Mouse (Mus musculus) embryonic facial prominence, embryonic 12.5 days (tissue): ENCODE measurements around the gene Srrt. TPM values are rescaled to one million over a fixed set of nuclear protein-coding genes. Genes with fewer than 3 reads are reported as not detected.

Experiments used
- ATAC-seq: fragments of 200-750 bp; cut with Nextera tagmentation; 2 replicates; pipeline ENCODE4 v1.8.0; 2017; ENCODE audit not compliant: insufficient number of reproducible peaks, insufficient read depth, low FRiP score, low TSS enrichment
- H3K27ac ChIP-seq: fragments of 300-500 bp; sonication (generic); 2 replicates; pipeline ENCODE4 v1.5.1; 2016; ENCODE audit warnings: mild to moderate bottlenecking
- H3K27me3 ChIP-seq: fragments of 300-500 bp; sonication (generic); 2 replicates; pipeline ENCODE4 v1.6.1; 2016; ENCODE audit warnings: mild to moderate bottlenecking, moderate library complexity
- H3K36me3 ChIP-seq: fragments of 300-500 bp; sonication (generic); 2 replicates; pipeline ENCODE4 v1.6.1; 2016; ENCODE audit warnings: mild to moderate bottlenecking
- H3K4me1 ChIP-seq: fragments of 300-500 bp; sonication (generic); 2 replicates; pipeline ENCODE4 v1.6.1; 2016
- H3K4me2 ChIP-seq: fragments of 300-500 bp; sonication (generic); replicated peaks from 2 replicates; pipeline ENCODE4 v1.6.1; 2016; ENCODE audit warnings: mild to moderate bottlenecking, moderate library complexity
- H3K4me3 ChIP-seq: fragments of 300-500 bp; sonication (generic); 2 replicates; pipeline ENCODE4 v1.5.1; 2016; ENCODE audit warnings: mild to moderate bottlenecking
- H3K9ac ChIP-seq: fragments of 300-500 bp; sonication (generic); 2 replicates; pipeline ENCODE4 v1.6.1; 2016; ENCODE audit warnings: mild to moderate bottlenecking, moderate library complexity
- H3K9me3 ChIP-seq: fragments of 300-500 bp; sonication (generic); 2 replicates; pipeline ENCODE4 v1.6.1; 2016; ENCODE audit warnings: mild to moderate bottlenecking, moderate library complexity
- WGBS: fragments of 180-500 bp; shearing (Covaris S2); methylation state at CpG from one replicate; pipeline ENCODE4 v1.1.7; 2016; 5-methylcytosine and 5-hydroxymethylcytosine counted together
- polyA plus RNA-seq: library from polyadenylated mRNA; unstranded; fragments of >200 nt; fragmentation: Nextera tagmentation; extraction: Ambion mirVana; gene quantifications from 2 replicates; pipeline ENCODE4 v1.2.1, GENCODE M21; 2016

Srrt gene
- polyA plus RNA-seq, 1 experiment from 2014 or later: 171 TPM

- WGBS: 61% methylated on average over 10 of the region's 10 CpGs
- peak overlapping the region; percentile 92 for H3K4me2 ChIP-seq
- no peaks in the 10 kb centered on the region for H3K36me3 ChIP-seq
- no peaks in the 10 kb centered on the region for H3K27me3 ChIP-seq
- H3K9ac ChIP-seq: peak overlapping the region; percentile 77; the same call in 1 of the 2 replicates
- ATAC-seq: no peak
- no peak overlapping the region for H3K4me3 ChIP-seq
- H3K4me1 ChIP-seq: peaks cover 17% of the 10 kb centered on the region
- H3K27ac ChIP-seq: no peak overlapping the region
- H3K9me3 ChIP-seq: no peaks in the 10 kb centered on the region
These were observed 26.8 kb upstream of the Srrt start for GRCm38 (mm10) chr5:137334317-137334716.

GRCm38 (mm10) chr5:137333512-137334174 lies 26.2 kb upstream of the Srrt start, which contains the start of gene Slc12a9:
Gene Slc12a9 (minus strand): TSS chr5:137333597.
- WGBS: under 1% methylated on average over 41 of the region's 44 CpGs
- peak within 1 kb of the TSS; percentile 92 for H3K4me2 ChIP-seq
- peak within 1 kb of the TSS; percentile 77 for H3K9ac ChIP-seq
- no peaks in the 10 kb centered on the region for H3K27me3 ChIP-seq
- peaks cover 13% of the 10 kb centered on the region for H3K4me1 ChIP-seq
- H3K36me3 ChIP-seq: no peaks in the 10 kb centered on the region
- peak; percentile 84 for ATAC-seq
- peak within 1 kb of the TSS; percentile 60 for H3K27ac ChIP-seq
- peak within 1 kb of the TSS; percentile 72 for H3K4me3 ChIP-seq
- H3K9me3 ChIP-seq: no peaks in the 10 kb centered on the region

GRCm38 (mm10) chr5:137332857-137333511 lies 25.5 kb upstream of the Srrt start:
- WGBS: 15% methylated on average over 15 of the region's 15 CpGs
- peak overlapping the region; percentile 77 for H3K9ac ChIP-seq
- no peaks in the 10 kb centered on the region for H3K9me3 ChIP-seq
- H3K27me3 ChIP-seq: no peaks in the 10 kb centered on the region
- peaks cover 13% of the 10 kb centered on the region for H3K4me1 ChIP-seq
- peak overlapping the region; percentile 72 for H3K4me3 ChIP-seq
- peak overlapping the region; percentile 60 for H3K27ac ChIP-seq
- no peaks in the 10 kb centered on the region; the same call in 1 of the 2 replicates for H3K36me3 ChIP-seq
- peak; percentile 31; the same call in 1 of the 2 replicates for ATAC-seq
- H3K4me2 ChIP-seq: peak overlapping the region; percentile 92

GRCm38 (mm10) chr5:137330910-137331309 lies 23.4 kb upstream of the Srrt start:
- no peaks in the 10 kb centered on the region for H3K9me3 ChIP-seq
- 88% methylated on average over 7 of the region's 7 CpGs for WGBS
- H3K4me3 ChIP-seq: no peak overlapping the region

GRCm38 (mm10) chr5:137320996-137321395 lies 13.5 kb upstream of the Srrt start:
- no peak for ATAC-seq
- H3K27ac ChIP-seq: no peak overlapping the region
- no peaks in the 10 kb centered on the region for H3K9me3 ChIP-seq
- 96% methylated on average over 3 of the region's 3 CpGs for WGBS
- H3K4me3 ChIP-seq: no peak overlapping the region
- no peak overlapping the region for H3K4me2 ChIP-seq
- H3K36me3 ChIP-seq: peaks cover 57% of the 10 kb centered on the region
- no peak overlapping the region for H3K9ac ChIP-seq
- H3K27me3 ChIP-seq: no peaks in the 10 kb centered on the region
- no peaks in the 10 kb centered on the region for H3K4me1 ChIP-seq

More at GRCm38 (mm10) chr5:137330910-137331309, 23.4 kb upstream of the Srrt start:
- ATAC-seq: no peak
- H3K4me2 ChIP-seq: no peak overlapping the region
- H3K4me1 ChIP-seq: peaks cover 9% of the 10 kb centered on the region; the same call in 1 of the 2 replicates
- H3K27ac ChIP-seq: no peak overlapping the region
- peaks cover 14% of the 10 kb centered on the region for H3K36me3 ChIP-seq
- no peak overlapping the region for H3K9ac ChIP-seq
- no peaks in the 10 kb centered on the region for H3K27me3 ChIP-seq

GRCm38 (mm10) chr5:137318570-137318969 lies 11.1 kb upstream of the Srrt start:
- no peak for ATAC-seq
- no peak overlapping the region for H3K9ac ChIP-seq
- no peak overlapping the region for H3K4me2 ChIP-seq
- 95% methylated on average over 1 of the region's 1 CpGs for WGBS
- no peak overlapping the region for H3K27ac ChIP-seq
- no peak overlapping the region for H3K4me3 ChIP-seq
- H3K4me1 ChIP-seq: peaks cover 14% of the 10 kb centered on the region
- no peaks in the 10 kb centered on the region for H3K9me3 ChIP-seq
- peaks cover 43% of the 10 kb centered on the region for H3K36me3 ChIP-seq
- no peaks in the 10 kb centered on the region for H3K27me3 ChIP-seq

- no peak for ATAC-seq
- H3K9me3 ChIP-seq: no peaks in the 10 kb centered on the region
- no peak overlapping the region for H3K27ac ChIP-seq
- H3K4me2 ChIP-seq: no peak overlapping the region
- peaks cover 38% of the 10 kb centered on the region for H3K36me3 ChIP-seq
- 85% methylated on average over 8 of the region's 8 CpGs for WGBS
- H3K4me1 ChIP-seq: peaks cover 23% of the 10 kb centered on the region
- H3K27me3 ChIP-seq: no peaks in the 10 kb centered on the region
- no peak overlapping the region for H3K9ac ChIP-seq
- H3K4me3 ChIP-seq: no peak overlapping the region
These were observed 9.9 kb upstream of the Srrt start for GRCm38 (mm10) chr5:137317361-137317760.

GRCm38 (mm10) chr5:137315084-137315903 lies 7.8 kb upstream of the Srrt start:
- 43% methylated on average over 30 of the region's 30 CpGs for WGBS
- Histone ChIP-seq H3K36me3 (peaks cover 32% of the 10 kb centered on the region), H3K9me3 (no peaks in the 10 kb centered on the region), H3K9ac (peak overlapping the region; percentile 91; the same call in 1 of the 2 replicates), H3K4me2 (peak overlapping the region; percentile 85), H3K4me3 (0 out of 2 replicates have a peak overlapping the region, but pooled peaks have one; percentile 72), H3K4me1 (peaks cover 32% of the 10 kb centered on the region), H3K27ac (peak overlapping the region; percentile 96), H3K27me3 (no peaks in the 10 kb centered on the region)
- no peak for ATAC-seq

- H3K36me3 ChIP-seq: peaks cover 34% of the 10 kb centered on the region
- peak within 1 kb of the TSS; percentile 91 for H3K9ac ChIP-seq
- H3K4me2 ChIP-seq: peak within 1 kb of the TSS; percentile 85
- peaks cover 32% of the 10 kb centered on the region for H3K4me1 ChIP-seq
- peak; percentile 94 for ATAC-seq
- 14% methylated on average over 30 of the region's 30 CpGs for WGBS
- no peaks in the 10 kb centered on the region for H3K27me3 ChIP-seq
- peak within 1 kb of the TSS; percentile 96 for H3K27ac ChIP-seq
- peak within 1 kb of the TSS; percentile 72 for H3K4me3 ChIP-seq
- H3K9me3 ChIP-seq: no peaks in the 10 kb centered on the region
These were observed 7.0 kb upstream of the Srrt start, which contains the start of gene Trip6 for GRCm38 (mm10) chr5:137314193-137315083. Gene Trip6 (minus strand): TSS chr5:137314404.

- peak overlapping the region; percentile 91 for H3K9ac ChIP-seq
- H3K4me1 ChIP-seq: peaks cover 32% of the 10 kb centered on the region
- WGBS: 3% methylated on average over 22 of the region's 22 CpGs
- H3K9me3 ChIP-seq: peaks cover 3% of the 10 kb centered on the region; the same call in 1 of the 2 replicates
- peak overlapping the region; percentile 72 for H3K4me3 ChIP-seq
- H3K27me3 ChIP-seq: no peaks in the 10 kb centered on the region
- H3K36me3 ChIP-seq: peaks cover 39% of the 10 kb centered on the region
- ATAC-seq: peak; percentile 53
- H3K4me2 ChIP-seq: peak overlapping the region; percentile 85
- H3K27ac ChIP-seq: peak overlapping the region; percentile 96
These were observed 6.2 kb upstream of the Srrt start for GRCm38 (mm10) chr5:137313466-137314192.
